Mouse (Mus musculus) lung, embryonic 16.5 days (tissue): Measurements from ENCODE around the gene Catsper1. TPM values are rescaled to one million over a fixed set of nuclear protein-coding genes. Genes with fewer than 3 reads are reported as not detected.

Experiments used
- ATAC-seq: fragments of 200-750 bp; cut with Nextera tagmentation; 2 replicates; pipeline ENCODE4 v1.8.0; 2017; ENCODE audit warnings: low read depth, mild to moderate bottlenecking, moderate library complexity
- H3K27ac ChIP-seq: fragments of 300-500 bp; sonication (generic); 2 replicates; pipeline ENCODE4 v1.5.1; 2014; ENCODE audit warnings: mild to moderate bottlenecking, control low read depth, low read length
- H3K27me3 ChIP-seq: fragments of 300-500 bp; sonication (generic); 2 replicates; pipeline ENCODE4 v1.6.1; 2014; ENCODE audit warnings: low read depth, low read length, mixed read lengths; ENCODE audit not compliant: control insufficient read depth, insufficient read depth
- H3K36me3 ChIP-seq: fragments of 300-500 bp; sonication (generic); 2 replicates; pipeline ENCODE4 v1.6.1; 2014; ENCODE audit warnings: low read length; ENCODE audit not compliant: control insufficient read depth, insufficient read depth
- H3K4me1 ChIP-seq: fragments of 300-500 bp; sonication (generic); replicated peaks from 2 replicates; pipeline ENCODE4 v1.6.1; 2014; ENCODE audit warnings: low read length, mixed read lengths; ENCODE audit not compliant: control insufficient read depth, insufficient read depth
- H3K4me2 ChIP-seq: fragments of 300-500 bp; sonication (generic); 2 replicates; pipeline ENCODE4 v1.6.1; 2014; ENCODE audit warnings: low read depth, low read length, control low read depth
- H3K4me3 ChIP-seq: fragments of 300-500 bp; sonication (generic); 2 replicates; pipeline ENCODE4 v1.5.1; 2014; ENCODE audit warnings: mild to moderate bottlenecking, low read length, control low read depth
- H3K9ac ChIP-seq: fragments of 300-500 bp; sonication (generic); 2 replicates; pipeline ENCODE4 v1.6.1; 2014; ENCODE audit warnings: low read length, control low read depth
- H3K9me3 ChIP-seq: fragments of 300-500 bp; sonication (generic); 2 replicates; pipeline ENCODE4 v1.6.1; 2016; ENCODE audit warnings: low read length; ENCODE audit not compliant: control insufficient read depth
- WGBS: fragments of 180-500 bp; shearing (Covaris S2); extraction: QIAGEN DNeasy Blood & Tissue Kit; methylation state at CpG from one replicate; pipeline ENCODE4 v1.1.7; 2014; 5-methylcytosine and 5-hydroxymethylcytosine counted together
- polyA plus RNA-seq: library from polyadenylated mRNA; unstranded; fragments of >200 nt; fragmentation: Nextera tagmentation; extraction: Ambion mirVana; gene quantifications from 2 replicates; pipeline ENCODE4 v1.2.1, GENCODE M21; 2015

Gene Catsper1
- polyA plus RNA-seq, 1 experiment from 2014 or later: not detected

DNA sequence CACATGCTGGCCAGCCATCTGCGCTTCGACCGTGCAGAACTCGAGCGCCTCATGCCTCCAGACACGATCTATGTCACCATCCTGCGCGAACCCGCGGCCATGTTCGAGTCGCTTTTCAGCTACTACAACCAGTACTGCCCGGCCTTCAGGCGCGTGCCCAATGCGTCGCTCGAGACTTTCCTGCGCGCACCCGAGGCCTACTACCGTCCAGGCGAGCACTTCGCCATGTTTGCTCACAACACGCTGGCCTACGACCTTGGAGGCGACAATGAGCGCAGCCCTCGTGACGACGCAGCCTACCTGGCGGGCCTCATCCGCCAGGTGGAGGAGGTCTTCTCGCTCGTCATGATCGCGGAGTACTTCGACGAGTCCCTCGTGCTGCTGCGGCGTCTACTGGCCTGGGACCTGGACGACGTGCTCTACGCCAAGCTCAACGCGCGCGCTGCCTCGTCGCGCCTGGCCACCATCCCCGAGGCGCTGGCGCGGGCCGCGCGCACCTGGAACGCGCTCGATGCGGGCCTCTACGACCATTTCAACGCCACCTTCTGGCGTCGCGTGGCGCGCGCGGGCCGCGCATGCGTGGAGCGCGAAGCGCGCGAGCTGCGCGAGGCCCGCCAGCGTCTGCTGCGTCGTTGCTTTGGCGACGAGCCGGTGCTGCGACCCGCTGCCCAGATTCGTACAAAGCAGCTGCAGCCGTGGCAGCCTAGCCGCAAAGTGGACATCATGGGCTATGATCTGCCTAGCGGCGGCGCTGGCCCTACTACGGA is 28.4 kb upstream of the Catsper1 start:
- Histone ChIP-seq H3K9me3 (no peaks in the 10 kb centered on the region; the same call in 1 of the 2 replicates), H3K27ac (no peak overlapping the region), H3K27me3 (peaks cover 4% of the 10 kb centered on the region), H3K4me2 (peak overlapping the region; percentile 50), H3K4me3 (peak overlapping the region; percentile 23), H3K9ac (peak overlapping the region; percentile 43), H3K36me3 (no peaks in the 10 kb centered on the region), H3K4me1 (no peaks in the 10 kb centered on the region)
- 34% methylated on average over 98 of the region's 98 CpGs for WGBS
- ATAC-seq: 0 out of 2 replicates have a peak, but pooled peaks have one; percentile 20

DNA sequence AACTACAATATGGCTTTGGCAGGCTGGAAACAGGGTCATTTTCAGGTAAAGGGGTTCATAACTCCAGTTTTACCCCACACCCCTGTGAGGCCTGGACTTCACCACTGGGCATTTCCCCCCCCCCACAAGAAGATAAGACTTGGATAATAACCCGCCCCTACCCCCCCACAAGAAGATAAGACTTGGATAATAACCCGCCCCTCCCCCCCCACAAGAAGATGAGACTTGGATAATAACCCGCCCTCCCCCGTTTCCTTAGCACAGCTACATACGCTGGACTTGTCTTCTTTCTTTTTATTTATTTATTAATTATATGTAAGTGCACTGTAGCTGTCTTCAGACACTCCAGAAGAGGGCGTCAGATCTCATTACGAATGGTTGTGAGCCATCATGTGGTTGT is 26.5 kb upstream of the Catsper1 start:
- H3K27me3 ChIP-seq: peaks cover 4% of the 10 kb centered on the region
- ATAC-seq: no peak
- H3K9ac ChIP-seq: no peak overlapping the region
- no peaks in the 10 kb centered on the region for H3K4me1 ChIP-seq
- H3K27ac ChIP-seq: no peak overlapping the region
- H3K9me3 ChIP-seq: no peaks in the 10 kb centered on the region; the same call in 1 of the 2 replicates
- H3K4me3 ChIP-seq: no peak overlapping the region
- no peaks in the 10 kb centered on the region for H3K36me3 ChIP-seq
- H3K4me2 ChIP-seq: no peak overlapping the region
- WGBS: 79% methylated on average over 7 of the region's 7 CpGs

DNA sequence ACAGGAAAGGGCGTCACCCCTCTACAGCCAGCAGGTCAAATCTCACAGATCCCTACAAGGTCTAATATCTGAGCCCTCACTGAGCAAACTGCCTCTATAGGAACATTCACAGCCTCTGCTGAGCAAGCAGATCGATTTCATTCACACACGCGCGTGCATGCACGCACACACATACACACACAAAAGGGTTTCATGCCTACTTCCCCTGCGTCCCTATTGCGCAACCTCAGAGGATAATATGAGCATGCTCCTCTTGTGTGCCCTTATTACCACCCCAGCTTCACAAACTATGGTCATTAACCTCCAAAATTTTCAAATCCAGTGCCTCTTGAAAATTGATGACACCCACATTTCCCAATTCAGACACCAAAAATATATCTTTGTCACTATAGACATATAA is 22.4 kb upstream of the Catsper1 start:
- H3K9ac ChIP-seq: no peak overlapping the region
- no peak for ATAC-seq
- H3K4me2 ChIP-seq: no peak overlapping the region
- WGBS: 87% methylated on average over 8 of the region's 8 CpGs
- no peak overlapping the region for H3K4me3 ChIP-seq
- no peaks in the 10 kb centered on the region for H3K27me3 ChIP-seq
- H3K36me3 ChIP-seq: no peaks in the 10 kb centered on the region
- no peak overlapping the region for H3K27ac ChIP-seq
- H3K9me3 ChIP-seq: no peaks in the 10 kb centered on the region
- no peaks in the 10 kb centered on the region for H3K4me1 ChIP-seq

DNA sequence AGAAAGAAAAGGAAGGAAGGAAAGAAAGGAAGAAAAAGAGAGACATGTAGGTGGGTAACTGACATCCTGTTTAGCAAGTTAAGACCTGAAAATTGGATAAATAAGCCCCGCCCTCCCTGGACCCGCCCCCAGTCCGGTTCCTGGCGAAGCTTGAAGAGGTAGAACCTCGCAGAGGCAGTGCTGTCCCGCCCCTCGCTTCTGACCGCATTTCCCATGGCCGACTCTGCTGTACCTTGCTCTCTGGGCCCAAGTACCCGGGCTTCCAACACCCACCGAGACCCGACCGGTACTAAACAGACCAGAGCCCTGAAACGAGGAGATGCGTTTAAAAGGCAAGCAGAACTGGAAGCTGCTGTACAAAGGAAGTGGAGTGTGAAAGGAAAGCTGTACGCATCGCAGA is 11.7 kb upstream of the Catsper1 start:
- H3K4me1 ChIP-seq: no peaks in the 10 kb centered on the region
- no peaks in the 10 kb centered on the region for H3K36me3 ChIP-seq
- no peak for ATAC-seq
- H3K4me3 ChIP-seq: no peak overlapping the region
- no peaks in the 10 kb centered on the region for H3K9me3 ChIP-seq
- no peaks in the 10 kb centered on the region for H3K27me3 ChIP-seq
- WGBS: 50% methylated on average over 17 of the region's 17 CpGs
- H3K27ac ChIP-seq: no peak overlapping the region
- H3K4me2 ChIP-seq: no peak overlapping the region
- H3K9ac ChIP-seq: no peak overlapping the region

DNA sequence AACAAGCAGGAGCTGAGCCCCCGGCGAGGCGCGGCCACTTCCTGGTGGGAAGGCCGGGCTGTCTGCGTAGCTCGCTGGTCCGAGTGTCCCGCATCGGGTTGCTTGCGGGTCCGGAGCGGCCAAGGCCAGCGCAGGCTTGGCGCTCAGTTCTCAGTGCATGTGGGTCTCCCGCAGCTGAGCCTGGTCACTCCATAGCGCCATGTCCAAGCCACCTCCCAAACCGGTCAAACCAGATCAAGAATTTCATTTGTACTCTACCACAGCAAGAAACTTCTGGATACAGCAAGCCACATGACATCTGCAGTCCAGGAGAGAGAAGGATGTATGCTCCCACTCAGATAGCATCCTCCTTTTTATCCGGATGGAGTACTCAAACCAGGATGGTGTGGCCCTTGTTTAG is 7.6 kb upstream of the Catsper1 start:
- Histone ChIP-seq H3K9me3 (no peaks in the 10 kb centered on the region), H3K4me2 (0 out of 2 replicates have a peak overlapping the region, but pooled peaks have one; percentile 23), H3K4me1 (no peaks in the 10 kb centered on the region), H3K36me3 (no peaks in the 10 kb centered on the region), H3K4me3 (no peak overlapping the region), H3K27me3 (no peaks in the 10 kb centered on the region), H3K27ac (no peak overlapping the region), H3K9ac (no peak overlapping the region; the same call in 1 of the 2 replicates)
- WGBS: 56% methylated on average over 19 of the region's 19 CpGs
- peak; percentile 66 for ATAC-seq

DNA sequence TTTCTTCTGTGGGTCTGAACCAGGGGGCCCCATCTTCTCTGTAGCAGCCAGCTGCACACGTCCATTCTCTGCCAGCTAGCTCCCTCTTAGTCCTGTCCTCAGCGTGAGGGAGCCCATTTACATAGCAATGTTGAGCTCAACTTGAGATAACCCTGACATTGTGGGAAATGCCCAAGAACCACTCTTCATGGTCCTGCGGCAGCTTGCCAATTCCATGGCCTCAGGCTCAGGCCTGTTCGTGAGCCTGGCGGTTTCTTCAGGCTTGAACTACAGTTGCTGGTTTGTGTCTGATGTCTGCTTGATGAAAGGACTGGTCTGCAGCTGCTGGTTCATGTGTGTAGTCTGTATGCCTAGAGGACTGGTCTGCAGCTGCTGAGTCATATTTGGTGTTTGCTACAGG is 800 bp upstream of the Catsper1 start:
- Histone ChIP-seq H3K36me3 (no peaks in the 10 kb centered on the region), H3K27ac (no peak overlapping the region), H3K9me3 (no peaks in the 10 kb centered on the region), H3K9ac (no peak overlapping the region), H3K4me1 (no peaks in the 10 kb centered on the region), H3K4me3 (no peak overlapping the region), H3K27me3 (no peaks in the 10 kb centered on the region), H3K4me2 (no peak overlapping the region)
- no peak for ATAC-seq
- WGBS: 43% methylated on average over 5 of the region's 5 CpGs

DNA sequence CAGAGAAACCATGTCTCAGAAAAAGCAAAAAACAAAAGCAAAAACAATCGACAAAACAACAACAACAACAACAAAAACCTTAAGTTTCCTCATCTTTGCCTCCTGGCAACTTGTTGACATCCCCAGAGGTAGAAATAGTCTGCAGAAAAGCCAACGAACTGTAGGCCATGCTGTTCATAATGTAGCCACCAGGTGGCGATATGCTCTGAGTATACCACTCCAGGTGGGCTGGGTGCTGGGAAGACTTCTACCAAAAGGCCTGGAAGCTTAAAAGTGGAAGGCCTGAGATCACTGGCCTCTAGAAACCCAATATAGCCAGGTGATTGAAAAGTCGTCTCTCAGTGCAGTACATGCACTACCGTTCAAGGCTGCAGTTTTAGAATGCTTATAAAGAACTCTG is 2.4 kb downstream of the Catsper1 start:
- H3K27me3 ChIP-seq: no peaks in the 10 kb centered on the region

DNA sequence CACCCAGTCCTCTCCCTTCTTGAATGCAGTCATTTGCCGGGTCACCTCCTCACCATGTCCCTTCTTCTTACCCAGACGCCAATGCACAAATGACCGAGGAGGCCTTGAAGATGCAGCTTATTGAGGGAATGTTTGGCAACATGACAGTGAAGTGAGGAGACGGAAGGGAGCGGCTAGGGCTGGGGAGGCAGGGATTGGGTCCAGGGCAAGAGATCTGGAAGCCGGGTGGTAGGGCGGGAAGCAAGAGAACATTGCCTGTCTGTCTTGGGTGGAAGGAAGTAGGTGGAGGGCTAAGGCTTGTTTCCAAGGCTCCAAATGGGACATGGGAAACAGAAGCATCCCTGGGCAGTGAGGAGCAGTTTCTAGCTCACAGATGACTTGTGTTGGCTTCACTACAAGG is 5.8 kb downstream of the Catsper1 start:
- Histone ChIP-seq H3K9me3 (no peaks in the 10 kb centered on the region), H3K4me2 (no peak overlapping the region), H3K27ac (no peak overlapping the region), H3K9ac (no peak overlapping the region), H3K27me3 (no peaks in the 10 kb centered on the region), H3K4me1 (no peaks in the 10 kb centered on the region), H3K4me3 (no peak overlapping the region), H3K36me3 (no peaks in the 10 kb centered on the region)
- WGBS: 89% methylated on average over 7 of the region's 7 CpGs
- ATAC-seq: no peak

More for the DNA sequence above, 2.4 kb downstream of the Catsper1 start:
- H3K27ac ChIP-seq: no peak overlapping the region
- no peak for ATAC-seq
- H3K4me1 ChIP-seq: no peaks in the 10 kb centered on the region
- no peaks in the 10 kb centered on the region for H3K36me3 ChIP-seq
- no peak overlapping the region for H3K4me3 ChIP-seq
- H3K9me3 ChIP-seq: no peaks in the 10 kb centered on the region
- WGBS: 17% methylated on average over 5 of the region's 5 CpGs
- H3K9ac ChIP-seq: no peak overlapping the region
- no peak overlapping the region for H3K4me2 ChIP-seq

DNA sequence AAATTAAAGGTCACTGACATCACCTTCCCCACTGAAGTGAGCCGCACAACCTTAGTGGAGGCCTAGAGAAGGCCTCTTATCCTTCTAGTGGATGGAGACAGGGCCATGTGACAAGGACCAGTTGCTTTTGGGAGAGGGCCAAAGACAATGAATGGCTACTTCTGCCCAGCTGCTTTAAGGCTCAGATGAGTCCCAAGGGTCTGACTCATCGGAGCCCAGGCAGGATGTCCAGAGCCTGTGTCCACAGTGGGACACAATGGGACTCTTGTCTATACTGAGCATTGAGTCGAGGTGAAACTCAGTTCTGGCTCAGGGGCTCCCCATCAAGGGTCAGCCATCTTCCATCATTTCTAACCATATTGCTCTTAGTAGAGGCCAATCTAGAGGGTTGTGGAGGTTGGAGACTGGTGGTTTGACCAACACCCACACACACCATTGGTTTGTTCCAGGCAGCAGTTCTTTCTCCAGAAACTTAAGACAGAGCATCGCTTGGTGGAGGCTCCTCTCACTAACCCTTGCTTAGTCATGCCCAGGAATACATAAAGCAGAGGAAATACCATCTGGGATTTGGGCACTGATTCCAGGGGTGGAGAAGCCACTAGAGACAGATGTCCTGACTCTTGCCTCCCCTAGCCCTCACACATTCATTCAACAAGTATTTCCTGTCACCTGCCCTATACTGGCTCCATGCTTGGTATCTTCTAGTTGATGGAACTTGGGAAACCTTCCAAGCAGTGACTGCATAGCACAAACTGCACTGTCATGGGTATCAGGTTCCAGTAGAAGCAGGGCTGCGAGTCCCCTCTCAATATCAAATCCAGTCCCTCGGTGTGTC is 10.0 kb downstream of the Catsper1 start:
- no peak overlapping the region for H3K4me3 ChIP-seq
- no peaks in the 10 kb centered on the region for H3K27me3 ChIP-seq
- no peak overlapping the region for H3K27ac ChIP-seq
- H3K36me3 ChIP-seq: no peaks in the 10 kb centered on the region
- H3K9ac ChIP-seq: no peak overlapping the region
- no peaks in the 10 kb centered on the region for H3K9me3 ChIP-seq
- H3K4me2 ChIP-seq: no peak overlapping the region
- no peak; the same call in 1 of the 2 replicates for ATAC-seq
- H3K4me1 ChIP-seq: no peaks in the 10 kb centered on the region; the same call in 1 of the 2 replicates
- WGBS: 68% methylated on average over 6 of the region's 6 CpGs
